Mouse (Mus musculus) hindbrain, embryonic 12.5 days (tissue): ENCODE results near the gene Tle4. TPM values are rescaled to one million over a fixed set of nuclear protein-coding genes. Genes with fewer than 3 reads are reported as not detected.
A peak's percentile ranks its signal among the peaks of the same experiment; 100 is the strongest.

ENCODE experiments used
- ATAC-seq: fragments of 200-750 bp; cut with Nextera tagmentation; 2 replicates; pipeline ENCODE4 v1.8.0; 2017; ENCODE audit warnings: moderate TSS enrichment; ENCODE audit not compliant: low FRiP score
- H3K27ac ChIP-seq: fragments of 300-500 bp; sonication (generic); 2 replicates; pipeline ENCODE4 v1.5.1; 2016; ENCODE audit warnings: mild to moderate bottlenecking
- H3K27me3 ChIP-seq: fragments of 300-500 bp; sonication (generic); 2 replicates; pipeline ENCODE4 v1.6.1; 2016; ENCODE audit warnings: mild to moderate bottlenecking
- H3K36me3 ChIP-seq: fragments of 300-500 bp; sonication (generic); 2 replicates; pipeline ENCODE4 v1.6.1; 2016; ENCODE audit warnings: mild to moderate bottlenecking
- H3K4me1 ChIP-seq: fragments of 300-500 bp; sonication (generic); 2 replicates; pipeline ENCODE4 v1.6.1; 2016
- H3K4me2 ChIP-seq: fragments of 300-500 bp; sonication (generic); replicated peaks from 2 replicates; pipeline ENCODE4 v1.6.1; 2016; ENCODE audit warnings: mild to moderate bottlenecking
- H3K4me3 ChIP-seq: fragments of 300-500 bp; sonication (generic); 2 replicates; pipeline ENCODE4 v1.5.1; 2016; ENCODE audit warnings: mild to moderate bottlenecking
- H3K9ac ChIP-seq: fragments of 300-500 bp; sonication (generic); 2 replicates; pipeline ENCODE4 v1.6.1; 2016; ENCODE audit warnings: mild to moderate bottlenecking, moderate library complexity
- H3K9me3 ChIP-seq: fragments of 300-500 bp; sonication (generic); replicated peaks from 2 replicates; pipeline ENCODE4 v1.6.1; 2016; ENCODE audit warnings: mild to moderate bottlenecking
- WGBS: fragments of 180-500 bp; shearing (Covaris S2); methylation state at CpG from one replicate; pipeline ENCODE4 v1.1.7; 2016; 5-methylcytosine and 5-hydroxymethylcytosine counted together
- polyA plus RNA-seq: library from polyadenylated mRNA; unstranded; fragments of >200 nt; fragmentation: Nextera tagmentation; extraction: Ambion mirVana; gene quantifications from 2 replicates; pipeline ENCODE4 v1.2.1, GENCODE M21; 2016

Gene Tle4
- polyA plus RNA-seq, 1 experiment from 2014 or later, result 37.7 TPM

- no peak overlapping the region for H3K4me2 ChIP-seq
Measured at GRCm38 (mm10) chr19:14600354-14600753, 2.5 kb upstream of the Tle4 start.

GRCm38 (mm10) chr19:14599851-14600251 lies 2.0 kb upstream of the Tle4 start:
- Histone ChIP-seq H3K4me1 (peaks cover 16% of the 10 kb centered on the region), H3K27me3 (peaks cover 8% of the 10 kb centered on the region), H3K4me2 (no peak overlapping the region), H3K36me3 (no peaks in the 10 kb centered on the region), H3K4me3 (no peak overlapping the region), H3K27ac (no peak overlapping the region), H3K9ac (no peak overlapping the region), H3K9me3 (no peaks in the 10 kb centered on the region)
- no peak for ATAC-seq
- 44% methylated on average over 8 of the region's 8 CpGs for WGBS

More at GRCm38 (mm10) chr19:14600354-14600753, 2.5 kb upstream of the Tle4 start:
- WGBS, result 81% methylated on average over 3 of the region's 3 CpGs
- H3K27ac ChIP-seq, result no peak overlapping the region
- ATAC-seq, result no peak
- no peak overlapping the region for H3K4me3 ChIP-seq
- no peaks in the 10 kb centered on the region for H3K9me3 ChIP-seq
- H3K4me1 ChIP-seq, result peaks cover 14% of the 10 kb centered on the region
- H3K36me3 ChIP-seq, result no peaks in the 10 kb centered on the region
- H3K9ac ChIP-seq, result no peak overlapping the region
- H3K27me3 ChIP-seq, result peaks cover 8% of the 10 kb centered on the region

GRCm38 (mm10) chr19:14598690-14599288 lies 938 bp upstream of the Tle4 start:
- H3K4me3 ChIP-seq, result peak overlapping the region; percentile 44
- H3K27ac ChIP-seq, result peak overlapping the region; percentile 94
- peaks cover 22% of the 10 kb centered on the region for H3K4me1 ChIP-seq
- no peaks in the 10 kb centered on the region for H3K9me3 ChIP-seq
- H3K9ac ChIP-seq, result peak overlapping the region; percentile 59
- no peaks in the 10 kb centered on the region for H3K36me3 ChIP-seq
- ATAC-seq, result peak; percentile 77
- peaks cover 8% of the 10 kb centered on the region; the same call in 1 of the 2 replicates for H3K27me3 ChIP-seq
- peak overlapping the region; percentile 60 for H3K4me2 ChIP-seq
- under 1% methylated on average over 46 of the region's 46 CpGs for WGBS

DNA sequence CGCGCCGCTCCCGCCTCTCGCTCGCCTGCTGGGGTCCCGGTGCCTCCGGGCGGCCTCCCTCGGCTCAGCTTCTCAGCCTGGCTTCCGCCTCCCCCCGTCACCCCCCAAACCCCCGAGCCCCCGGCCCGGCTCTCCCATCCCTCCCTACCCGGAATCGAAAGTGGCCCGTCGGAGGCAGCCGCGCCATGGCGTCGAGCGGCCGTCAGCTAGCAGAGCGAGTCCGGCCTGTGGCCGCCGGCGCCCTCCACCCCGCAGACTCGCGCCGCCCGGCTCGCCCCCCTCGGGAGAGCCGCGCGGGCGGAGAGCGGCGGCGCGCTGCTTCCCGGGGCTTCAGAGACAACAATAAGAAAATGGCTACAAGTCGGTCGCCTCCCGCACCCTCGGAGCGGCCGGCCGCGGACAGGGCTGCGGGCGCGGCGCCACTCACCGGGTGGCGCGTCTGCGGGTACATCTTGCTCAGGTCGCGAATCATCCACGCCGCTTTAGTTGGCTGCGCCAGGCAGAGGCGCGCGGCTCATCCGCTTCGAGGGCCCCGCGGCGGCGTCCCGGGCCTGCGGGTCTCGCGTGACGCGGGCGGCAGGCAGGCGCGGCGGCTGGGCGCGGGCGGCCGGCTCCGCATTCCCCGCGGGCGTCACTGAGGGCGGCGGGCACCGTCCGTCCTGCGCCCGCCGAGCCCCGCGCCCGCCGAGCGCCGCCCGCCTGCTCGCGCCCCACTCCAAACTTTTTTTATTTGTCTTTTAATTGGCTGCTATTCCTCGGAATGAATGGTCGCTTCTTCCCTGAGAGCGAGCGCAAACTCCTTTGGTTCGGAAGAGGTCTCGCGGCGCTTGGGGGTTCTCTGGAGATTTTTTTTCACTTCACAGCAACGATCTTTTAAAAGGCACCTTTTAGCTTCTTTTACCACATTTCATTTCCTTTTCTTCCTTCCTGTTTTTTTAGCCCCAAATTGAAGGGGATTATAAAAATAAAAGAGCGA lies 622 bp downstream of the Tle4 start:
- H3K9me3 ChIP-seq, result no peaks in the 10 kb centered on the region
- H3K4me2 ChIP-seq, result peak overlapping the region; percentile 60
- ATAC-seq, result no peak
- H3K9ac ChIP-seq, result peak overlapping the region; percentile 97
- 0 out of 2 replicates have a peak, but pooled peaks cover 6% of the 10 kb centered on the region for H3K27me3 ChIP-seq
- under 1% methylated on average over 111 of the region's 120 CpGs for WGBS
- H3K4me3 ChIP-seq, result peak overlapping the region; percentile 80
- peak overlapping the region; percentile 98 for H3K27ac ChIP-seq
- H3K36me3 ChIP-seq, result no peaks in the 10 kb centered on the region
- peaks cover 27% of the 10 kb centered on the region for H3K4me1 ChIP-seq

GRCm38 (mm10) chr19:14596358-14596940 lies 1.4 kb downstream of the Tle4 start:
- WGBS, result 0% methylated on average over 12 of the region's 12 CpGs
- H3K36me3 ChIP-seq, result no peaks in the 10 kb centered on the region
- H3K27ac ChIP-seq, result peak overlapping the region; percentile 98
- no peaks in the 10 kb centered on the region for H3K9me3 ChIP-seq
- peak overlapping the region; percentile 80 for H3K4me3 ChIP-seq
- H3K9ac ChIP-seq, result peak overlapping the region; percentile 97
- H3K27me3 ChIP-seq, result 0 out of 2 replicates have a peak, but pooled peaks cover 6% of the 10 kb centered on the region
- H3K4me2 ChIP-seq, result peak overlapping the region; percentile 60
- ATAC-seq, result no peak
- H3K4me1 ChIP-seq, result peaks cover 31% of the 10 kb centered on the region

GRCm38 (mm10) chr19:14595390-14595997 lies 2.4 kb downstream of the Tle4 start:
- Histone ChIP-seq H3K27me3 (0 out of 2 replicates have a peak, but pooled peaks cover 2% of the 10 kb centered on the region), H3K4me3 (peak overlapping the region; percentile 80), H3K36me3 (no peaks in the 10 kb centered on the region), H3K9me3 (no peaks in the 10 kb centered on the region), H3K4me1 (peaks cover 35% of the 10 kb centered on the region), H3K9ac (peak overlapping the region; percentile 51), H3K27ac (peak overlapping the region; percentile 17; the same call in 1 of the 2 replicates), H3K4me2 (peak overlapping the region; percentile 60)
- no peak for ATAC-seq
- WGBS, result 18% methylated on average over 11 of the region's 11 CpGs

DNA sequence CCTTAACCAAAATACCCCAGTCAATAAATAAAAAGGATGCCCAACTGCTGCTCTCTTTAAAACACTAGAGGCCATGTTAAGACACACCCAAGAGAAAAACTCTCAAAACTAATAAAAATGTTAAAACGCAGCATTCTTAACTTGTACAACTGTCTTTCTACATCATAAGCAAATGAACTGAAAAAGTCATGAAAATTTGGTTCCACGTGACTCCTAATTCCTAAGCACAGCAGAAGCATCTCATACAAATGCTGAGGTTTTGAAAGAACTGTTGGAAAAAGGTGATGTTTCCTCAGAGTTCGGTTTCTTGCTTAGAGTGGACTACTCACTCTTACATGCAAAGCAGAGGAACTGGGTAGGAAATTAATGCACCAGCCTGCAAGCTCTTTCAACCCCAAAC lies 3.3 kb downstream of the Tle4 start:
- H3K36me3 ChIP-seq, result no peaks in the 10 kb centered on the region
- H3K9ac ChIP-seq, result peak overlapping the region; percentile 43; the same call in 1 of the 2 replicates
- no peak for ATAC-seq
- peaks cover 36% of the 10 kb centered on the region for H3K4me1 ChIP-seq
- H3K27me3 ChIP-seq, result no peaks in the 10 kb centered on the region
- H3K4me3 ChIP-seq, result peak overlapping the region; percentile 80
- peak overlapping the region; percentile 60 for H3K4me2 ChIP-seq
- no peaks in the 10 kb centered on the region for H3K9me3 ChIP-seq
- WGBS, result 67% methylated on average over 3 of the region's 3 CpGs
- H3K27ac ChIP-seq, result no peak overlapping the region

GRCm38 (mm10) chr19:14591809-14592535 lies 5.9 kb downstream of the Tle4 start:
- Histone ChIP-seq H3K4me3 (no peak overlapping the region), H3K36me3 (no peaks in the 10 kb centered on the region), H3K9ac (no peak overlapping the region), H3K4me1 (peaks cover 44% of the 10 kb centered on the region), H3K9me3 (no peaks in the 10 kb centered on the region), H3K4me2 (peak overlapping the region; percentile 60), H3K27me3 (0 out of 2 replicates have a peak, but pooled peaks cover 3% of the 10 kb centered on the region), H3K27ac (0 out of 2 replicates have a peak overlapping the region, but pooled peaks have one; percentile 18)
- 63% methylated on average over 10 of the region's 10 CpGs for WGBS
- ATAC-seq, result peak; percentile 46

DNA sequence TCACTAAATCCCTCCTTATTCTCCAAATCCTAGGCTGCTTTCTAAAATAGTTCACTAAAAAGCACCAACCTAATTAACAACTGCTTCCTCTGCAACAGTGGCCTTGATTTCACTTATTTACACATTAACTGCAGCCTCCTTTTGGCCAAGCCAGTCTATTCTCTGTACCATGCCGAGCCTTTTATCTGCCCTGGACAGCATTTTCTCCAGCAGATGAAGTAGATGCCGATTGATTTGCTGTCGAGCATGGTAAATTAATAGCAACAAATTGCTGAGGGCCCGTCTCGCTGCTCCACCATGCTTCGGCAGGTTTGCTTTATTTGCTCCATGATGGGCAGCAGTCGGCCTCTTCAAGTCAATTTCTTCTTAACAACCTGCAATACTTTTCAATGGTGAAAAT lies 7.7 kb downstream of the Tle4 start:
- peaks cover 41% of the 10 kb centered on the region for H3K4me1 ChIP-seq
- no peak overlapping the region for H3K27ac ChIP-seq
- H3K4me2 ChIP-seq, result 0 out of 2 replicates have a peak overlapping the region, but pooled peaks have one; percentile 6
- peak; percentile 29; the same call in 1 of the 2 replicates for ATAC-seq
- no peaks in the 10 kb centered on the region for H3K9me3 ChIP-seq
- WGBS, result 39% methylated on average over 7 of the region's 7 CpGs
- no peak overlapping the region for H3K9ac ChIP-seq
- H3K27me3 ChIP-seq, result peaks cover 3% of the 10 kb centered on the region; the same call in 1 of the 2 replicates
- no peaks in the 10 kb centered on the region for H3K36me3 ChIP-seq
- H3K4me3 ChIP-seq, result no peak overlapping the region

- Histone ChIP-seq H3K36me3 (no peaks in the 10 kb centered on the region), H3K4me3 (no peak overlapping the region), H3K9ac (no peak overlapping the region), H3K4me1 (peaks cover 35% of the 10 kb centered on the region), H3K9me3 (no peaks in the 10 kb centered on the region), H3K27ac (no peak overlapping the region), H3K27me3 (peaks cover 3% of the 10 kb centered on the region; the same call in 1 of the 2 replicates), H3K4me2 (no peak overlapping the region)
- 44% methylated on average over 3 of the region's 3 CpGs for WGBS
- no peak for ATAC-seq
Measured at GRCm38 (mm10) chr19:14588221-14589123, 9.4 kb downstream of the Tle4 start.
